Mouse (Mus musculus): ENCODE results near the gene Pygo1.

Gene Pygo1

DNA sequence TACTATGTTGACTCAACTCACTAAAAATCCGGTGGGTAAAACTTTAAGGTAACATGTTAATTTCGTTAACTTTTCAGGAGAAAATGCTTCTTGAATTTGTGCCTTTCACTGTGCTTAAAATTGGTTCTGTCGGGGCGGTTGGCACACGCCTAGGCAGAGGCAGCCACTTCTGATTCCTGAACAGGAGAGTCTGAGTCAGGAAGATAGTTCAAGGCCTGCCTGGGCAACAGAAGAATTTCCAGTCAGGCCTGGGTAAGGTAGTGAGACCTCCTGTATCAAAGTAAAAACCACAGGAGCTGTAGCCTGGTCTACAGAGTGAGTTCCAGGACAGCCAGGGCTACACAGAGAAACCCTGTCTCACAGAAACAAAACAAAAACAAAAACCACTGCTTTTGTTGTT is 67.1 kb downstream of the Pygo1 start:
- DNase-seq (ENCODE audit: low spot score in 2 of 2): no peak

- no peak for DNase-seq (ENCODE audit: low spot score in 2 of 2)
Measured at GRCm38 (mm10) chr9:72996167-72996566, 70.7 kb downstream of the Pygo1 start.

DNA sequence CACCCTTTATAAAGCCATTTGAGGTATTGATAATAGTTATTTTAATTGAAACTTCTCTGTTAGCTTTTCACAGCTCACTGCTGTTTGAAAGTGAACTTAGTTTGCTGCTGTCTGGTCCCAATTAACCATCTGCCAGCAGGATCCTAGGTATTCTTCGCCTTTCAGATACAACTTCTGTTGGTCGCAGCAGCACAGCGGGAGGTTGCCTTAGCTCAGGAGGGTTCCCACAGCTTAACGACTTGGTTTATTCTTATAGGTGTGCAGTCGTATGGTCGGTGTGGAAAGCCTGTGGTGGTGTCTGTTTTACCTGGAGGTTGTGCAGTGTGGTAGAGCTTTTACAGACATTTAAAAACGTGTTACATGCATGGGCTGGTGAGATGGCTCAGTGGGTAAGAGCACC is 71.4 kb downstream of the Pygo1 start:
- no peak for DNase-seq (ENCODE audit: low spot score in 2 of 2)

DNA sequence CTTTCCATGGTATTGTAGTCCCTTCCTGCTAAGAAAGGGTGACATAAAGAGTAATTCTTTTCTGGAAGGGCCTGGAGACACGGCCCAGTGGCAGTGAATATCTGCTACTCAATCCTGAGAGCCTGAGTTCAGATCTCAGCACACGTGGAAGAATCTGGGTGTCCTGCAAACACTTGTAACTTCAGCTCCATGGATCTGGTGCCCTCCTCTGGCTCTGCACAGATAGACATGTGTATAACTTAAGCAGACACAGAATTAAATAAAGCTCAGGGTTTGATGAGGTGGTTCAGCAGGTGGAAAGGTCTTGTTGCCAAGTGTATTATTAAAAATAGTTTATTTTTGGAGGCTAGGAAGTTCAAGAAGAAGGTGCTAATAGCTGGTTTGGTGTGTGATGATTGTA is 75.0 kb downstream of the Pygo1 start:
- DNase-seq (ENCODE audit: low spot score in 2 of 2): no peak

GRCm38 (mm10) chr9:73001314-73002011 is 76.0 kb downstream of the Pygo1 start:
- no peak for DNase-seq (ENCODE audit: low spot score in 2 of 2)

Measured in thymus, postnatal 10 days (tissue).